Mouse (Mus musculus): Measurements from ENCODE around the gene Sap30. TPM values are rescaled to one million over a fixed set of nuclear protein-coding genes. Genes with fewer than 3 reads are reported as not detected.
"Not testable (repeated sequence)": the region's sequence is repeated elsewhere in the genome, so short reads cannot be mapped to it uniquely, and the experiment has no call there.

Gene Sap30
- total and polyA plus RNA-seq, 2 experiments from 2014 or later, result 14.6 to 21.0 TPM

GRCm38 (mm10) chr8:57512141-57513056 is 24.7 kb upstream of the Sap30 start:
- Histone ChIP-seq H3K4me2 (ENCODE audit: low read depth, low read length, poor library complexity, severe bottlenecking) (peak overlapping the region; percentile 87), H3K4me3 (ENCODE audit: low read depth, low read length) (peak overlapping the region; percentile 87), H3K9me3 (ENCODE audit: low read length) (no peaks in the 10 kb centered on the region), H3K4me1 (ENCODE audit: insufficient read depth, low read length) (no peaks in the 10 kb centered on the region), H3K9ac (replicated peaks; ENCODE audit: low read length, poor library complexity, severe bottlenecking) (peak overlapping the region; percentile 99), H3K36me3 (ENCODE audit: insufficient read depth, low read length) (no peaks in the 10 kb centered on the region), H3K27me3 (ENCODE audit: insufficient read depth, low read length) (no peaks in the 10 kb centered on the region), H3K27ac (ENCODE audit: low read depth, low read length) (peak overlapping the region; percentile 100)
- no peak for TF ChIP-seq CTCF (IDR thresholded peaks at IDR 0.05)
- peak; percentile 70 for ATAC-seq (ENCODE audit: low FRiP score)
- DNase-seq (ENCODE audit: low spot score), result peak; percentile 42
- WGBS, result under 1% methylated on average over 39 of the region's 96 CpGs

- Histone ChIP-seq H3K27ac (ENCODE audit: low read depth, low read length) (peak within 1 kb of the TSS; percentile 100), H3K4me1 (ENCODE audit: insufficient read depth, low read length) (no peaks in the 10 kb centered on the region), H3K36me3 (ENCODE audit: insufficient read depth, low read length) (no peaks in the 10 kb centered on the region), H3K27me3 (ENCODE audit: insufficient read depth, low read length) (no peaks in the 10 kb centered on the region), H3K9ac (replicated peaks; ENCODE audit: low read length, poor library complexity, severe bottlenecking) (peak within 1 kb of the TSS; percentile 99), H3K9me3 (ENCODE audit: low read length) (no peaks in the 10 kb centered on the region), H3K4me2 (ENCODE audit: low read depth, low read length, poor library complexity, severe bottlenecking) (peak within 1 kb of the TSS; percentile 97), H3K4me3 (ENCODE audit: low read depth, low read length) (peak within 1 kb of the TSS; percentile 87)
- ATAC-seq (ENCODE audit: low FRiP score), result peak; percentile 100
- no peak for TF ChIP-seq CTCF (IDR thresholded peaks at IDR 0.05)
- WGBS, result under 1% methylated on average over 62 of the region's 63 CpGs
- peak; percentile 100 for DNase-seq (ENCODE audit: low spot score)
These were observed 23.9 kb upstream of the Sap30 start, which contains the start of gene Hmgb2 for GRCm38 (mm10) chr8:57511316-57512118. TSS of gene Hmgb2 (plus strand) at chr8:57511907.

DNA sequence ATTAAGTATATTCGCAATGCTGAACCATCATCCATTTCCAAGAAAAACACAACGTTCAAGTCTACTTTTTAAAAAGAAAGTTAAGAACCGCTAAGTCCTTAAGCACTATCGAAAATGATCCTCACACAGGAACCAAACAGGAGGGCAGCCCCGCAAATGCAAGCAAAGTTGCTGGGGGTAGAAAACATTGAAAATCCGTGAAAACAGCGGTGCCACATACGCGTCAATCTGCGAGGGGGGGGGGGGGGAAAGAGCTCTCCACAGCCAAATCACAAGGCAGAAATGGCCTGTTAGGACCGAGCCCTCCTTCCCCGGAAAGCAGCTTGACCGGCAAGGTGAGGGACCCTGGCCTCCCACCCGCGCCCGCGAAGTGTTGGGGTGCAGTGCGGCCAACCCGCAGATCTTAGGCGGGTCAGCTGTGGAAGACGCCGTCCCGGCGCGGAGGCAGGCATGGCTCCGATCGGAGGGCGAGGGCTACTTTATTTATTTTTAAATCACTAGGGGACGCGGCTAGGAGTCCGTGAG is 23.2 kb upstream of the Sap30 start:
- peak overlapping the region; percentile 64 for H3K9ac ChIP-seq (replicated peaks; ENCODE audit: low read length, poor library complexity, severe bottlenecking)
- H3K4me3 ChIP-seq (ENCODE audit: low read depth, low read length), result peak overlapping the region; percentile 87
- H3K27ac ChIP-seq (ENCODE audit: low read depth, low read length), result no peak overlapping the region
- ATAC-seq (ENCODE audit: low FRiP score) (no peak; the same call in 1 of the 2 replicates), DNase-seq (ENCODE audit: low spot score) (no peak)
- H3K4me1 ChIP-seq (ENCODE audit: insufficient read depth, low read length), result no peaks in the 10 kb centered on the region
- H3K9me3 ChIP-seq (ENCODE audit: low read length), result no peaks in the 10 kb centered on the region
- no peak for TF ChIP-seq CTCF (IDR thresholded peaks at IDR 0.05)
- H3K27me3 ChIP-seq (ENCODE audit: insufficient read depth, low read length), result no peaks in the 10 kb centered on the region
- WGBS, result 1% methylated on average over 30 of the region's 31 CpGs
- H3K4me2 ChIP-seq (ENCODE audit: low read depth, low read length, poor library complexity, severe bottlenecking), result peak overlapping the region; percentile 97
- H3K36me3 ChIP-seq (ENCODE audit: insufficient read depth, low read length), result no peaks in the 10 kb centered on the region

DNA sequence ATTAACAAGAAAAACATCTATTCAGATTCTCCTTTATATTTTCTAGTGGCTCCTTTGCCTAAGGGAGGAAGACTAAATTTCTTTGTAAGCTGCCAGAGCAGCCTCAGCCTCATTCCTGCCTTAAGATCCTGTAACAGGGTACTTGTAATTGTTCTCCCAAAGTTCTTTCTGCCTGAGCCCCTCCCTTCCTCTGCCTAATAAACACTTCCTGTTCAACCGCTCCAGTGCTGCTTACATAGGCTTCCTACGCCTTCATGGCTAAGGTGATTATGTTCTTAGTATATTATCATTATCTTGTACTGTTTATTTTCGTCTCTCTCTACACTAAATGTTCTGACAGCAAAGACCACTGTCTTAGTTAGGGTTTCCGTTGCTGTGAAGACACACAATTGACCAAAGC is 21.0 kb upstream of the Sap30 start:
- TF ChIP-seq CTCF (IDR thresholded peaks at IDR 0.05), result no peak
- Histone ChIP-seq H3K4me3 (ENCODE audit: low read depth, low read length) (no peak overlapping the region), H3K9me3 (ENCODE audit: low read length) (no peaks in the 10 kb centered on the region), H3K36me3 (ENCODE audit: insufficient read depth, low read length) (no peaks in the 10 kb centered on the region), H3K27me3 (ENCODE audit: insufficient read depth, low read length) (no peaks in the 10 kb centered on the region), H3K4me2 (ENCODE audit: low read depth, low read length, poor library complexity, severe bottlenecking) (no peak overlapping the region), H3K4me1 (ENCODE audit: insufficient read depth, low read length) (no peaks in the 10 kb centered on the region), H3K9ac (replicated peaks; ENCODE audit: low read length, poor library complexity, severe bottlenecking) (no peak overlapping the region), H3K27ac (ENCODE audit: low read depth, low read length) (no peak overlapping the region)
- DNase-seq (ENCODE audit: low spot score), result no peak
- no peak for ATAC-seq (ENCODE audit: low FRiP score)
- WGBS, result 87% methylated on average over 4 of the region's 4 CpGs

GRCm38 (mm10) chr8:57507556-57508063 is 19.9 kb upstream of the Sap30 start:
- Histone ChIP-seq H3K9ac (replicated peaks; ENCODE audit: low read length, poor library complexity, severe bottlenecking) (no peak overlapping the region), H3K36me3 (ENCODE audit: insufficient read depth, low read length) (no peaks in the 10 kb centered on the region)

GRCm38 (mm10) chr8:57505500-57505899 is 17.8 kb upstream of the Sap30 start:
- H3K4me1 ChIP-seq (ENCODE audit: insufficient read depth, low read length); ATAC-seq (ENCODE audit: low FRiP score); DNase-seq (ENCODE audit: low spot score); H3K9me3 ChIP-seq (ENCODE audit: low read length); H3K9ac ChIP-seq (replicated peaks; ENCODE audit: low read length, poor library complexity, severe bottlenecking); H3K36me3 ChIP-seq (ENCODE audit: insufficient read depth, low read length); H3K4me3 ChIP-seq (ENCODE audit: low read depth, low read length); H3K27ac ChIP-seq (ENCODE audit: low read depth, low read length); H3K27me3 ChIP-seq (ENCODE audit: insufficient read depth, low read length); H3K4me2 ChIP-seq (ENCODE audit: low read depth, low read length, poor library complexity, severe bottlenecking): not testable (repeated sequence)
- 95% methylated on average over 1 of the region's 1 CpGs for WGBS

More at GRCm38 (mm10) chr8:57507556-57508063, 19.9 kb upstream of the Sap30 start:
- H3K4me3 ChIP-seq (ENCODE audit: low read depth, low read length), result no peak overlapping the region
- no peaks in the 10 kb centered on the region for H3K27me3 ChIP-seq (ENCODE audit: insufficient read depth, low read length)
- 90% methylated on average over 4 of the region's 4 CpGs for WGBS
- no peak overlapping the region for H3K4me2 ChIP-seq (ENCODE audit: low read depth, low read length, poor library complexity, severe bottlenecking)
- H3K27ac ChIP-seq (ENCODE audit: low read depth, low read length), result no peak overlapping the region
- H3K4me1 ChIP-seq (ENCODE audit: insufficient read depth, low read length), result no peaks in the 10 kb centered on the region
- no peak for ATAC-seq (ENCODE audit: low FRiP score)
- H3K9me3 ChIP-seq (ENCODE audit: low read length), result no peaks in the 10 kb centered on the region
- no peak for DNase-seq (ENCODE audit: low spot score)
- TF ChIP-seq CTCF (IDR thresholded peaks at IDR 0.05), result no peak

All from midbrain, postnatal 0 days (tissue).